Mouse (Mus musculus): ENCODE results near the gene Id3. TPM values are rescaled to one million over a fixed set of nuclear protein-coding genes. Genes with fewer than 3 reads are reported as not detected.
A peak's percentile ranks its signal among the peaks of the same experiment; 100 is the strongest.

The Id3 gene
- total and polyA plus RNA-seq, 3 experiments, result 18.3 to 116 (median 85.5) TPM

DNA sequence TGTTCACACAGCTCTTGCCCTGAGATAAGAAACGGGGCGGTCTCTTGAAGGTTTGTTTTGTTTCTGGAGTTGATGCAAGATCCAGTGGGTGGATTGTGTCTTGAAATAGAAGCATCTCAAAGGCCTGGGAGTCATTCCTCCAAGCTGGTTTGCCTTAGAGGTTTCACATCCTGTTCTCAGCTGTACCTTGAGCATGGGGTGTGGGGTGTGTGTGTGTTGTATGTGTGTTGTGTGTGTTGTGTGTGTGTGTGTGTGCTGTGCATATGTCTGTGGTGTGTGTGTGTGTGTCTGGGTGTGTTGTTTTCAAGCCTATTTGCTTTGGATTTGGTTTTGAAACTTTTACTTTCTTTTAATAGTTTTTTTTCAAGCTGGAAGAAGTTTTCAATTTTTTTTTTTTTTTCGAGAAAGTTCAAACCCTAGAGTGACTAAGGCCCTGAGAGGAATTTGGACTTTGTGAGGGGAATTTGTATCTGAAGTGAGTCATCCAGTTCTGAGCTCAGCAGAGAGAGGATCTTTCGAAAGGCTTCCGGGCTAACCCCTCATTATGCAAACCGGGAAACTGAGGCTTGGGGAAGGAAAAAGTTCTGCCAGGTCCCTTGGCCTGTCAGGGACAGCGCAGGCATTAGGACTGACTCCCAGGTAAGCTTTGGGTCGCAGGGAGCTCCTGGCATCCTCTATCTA is 20.0 kb upstream of the Id3 start:
- Histone ChIP-seq H3K4me3 (replicated peaks in 1 of 3; ENCODE audit: low read depth in 2 of 3, low read length in 2 of 3, poor library complexity in 1 of 3) (no peak overlapping the region), H3K9me3 (replicated peaks; ENCODE audit: low read length) (no peaks in the 10 kb centered on the region), H3K27ac (ENCODE audit: insufficient read depth, low read depth) (peak overlapping the region; percentile 100), H3K36me3 (replicated peaks in 1 of 2; ENCODE audit: control insufficient read depth in 1 of 2, insufficient read depth in 1 of 2, low read length in 1 of 2) (no peaks in the 10 kb centered on the region), H3K27me3 (replicated peaks) (peaks cover 2% of the 10 kb centered on the region), H3K9ac (ENCODE audit: insufficient read depth, low read depth) (peak overlapping the region; percentile 68; the same call in 1 of the 2 replicates), H3K4me1 (ENCODE audit: control insufficient read depth in 1 of 2, insufficient read depth in 2 of 2) (peaks cover 45 to 90% of the 10 kb centered on the region in 2 experiments), H3K79me2 (replicated peaks; ENCODE audit: control insufficient read depth, extremely low read depth, insufficient read depth, poor library complexity, severe bottlenecking) (no peaks in the 10 kb centered on the region), H3K4me2 (ENCODE audit: insufficient read depth, low read depth, poor library complexity, severe bottlenecking) (peak overlapping the region; percentile 48)
- DNase-seq (ENCODE audit: extremely low read depth), result peak; percentile 86
- in situ Hi-C loops (cut with MboI; ENCODE audit: low pct_ligation_motif_present, low pct_unique_long_range_greater_than_20kb, low sequenced_read_pairs) (no loop called here), dilution Hi-C loops (cut with MboI; ENCODE audit: extremely low pct_ligation_motif_present, extremely low pct_unique_long_range_greater_than_20kb, low sequenced_read_pairs) (no loop called here)
- TF ChIP-seq JUN (IDR thresholded peaks at IDR 0.05; ENCODE audit: insufficient read depth, low read depth, low read length), result peak; percentile 71
- TF ChIP-seq MAFK (IDR thresholded peaks at IDR 0.05; ENCODE audit: insufficient replicate concordance, low read length), result peak; percentile 44; the same call in 1 of the 2 replicates
- 0 out of 2 replicates have a peak, but pooled peaks have one; percentile 11 for TF ChIP-seq TBP (conservative IDR thresholded peaks at IDR 0.05; ENCODE audit: low read depth, low read length)
- TF ChIP-seq BHLHE40 (IDR thresholded peaks at IDR 0.05; ENCODE audit: low read depth, low read length), result peak; percentile 80
- peak; percentile 66 for TF ChIP-seq RCOR1 (conservative IDR thresholded peaks at IDR 0.05; ENCODE audit: low read depth, low read length)
- no peak for TF ChIP-seq NRF1 (IDR thresholded peaks at IDR 0.05; ENCODE audit: low read depth, low read length)
- TF ChIP-seq ZNF384 (IDR thresholded peaks at IDR 0.05; ENCODE audit: low read depth, low read length), result peak; percentile 97
- no peak for TF ChIP-seq USF2 (conservative IDR thresholded peaks at IDR 0.05; ENCODE audit: low read depth, low read length)
- TF ChIP-seq NELFE (IDR thresholded peaks at IDR 0.05; ENCODE audit: low read depth, low read length), result no peak
- TF ChIP-seq CHD1 (IDR thresholded peaks at IDR 0.05; ENCODE audit: low read depth, low read length), result peak; percentile 72
- TF ChIP-seq MXI1 (IDR thresholded peaks at IDR 0.05; ENCODE audit: low read depth, low read length), result no peak
- TF ChIP-seq CHD2 (IDR thresholded peaks at IDR 0.05; ENCODE audit: low read length), result peak; percentile 87
- TF ChIP-seq ELF1 (IDR thresholded peaks at IDR 0.05; ENCODE audit: low read depth, low read length), result peak; percentile 61; the same call in 1 of the 2 replicates
- TF ChIP-seq ZKSCAN1 (IDR thresholded peaks at IDR 0.05; ENCODE audit: borderline replicate concordance, low read depth, low read length), result no peak
- peak; percentile 76 for TF ChIP-seq JUND (conservative IDR thresholded peaks at IDR 0.05; ENCODE audit: low read depth, low read length)
- peak; percentile 79 for TF ChIP-seq TCF12 (IDR thresholded peaks at IDR 0.05; ENCODE audit: low read depth, low read length)
- peak; percentile 28; the same call in 1 of the 2 replicates for TF ChIP-seq SIN3A (IDR thresholded peaks at IDR 0.05; ENCODE audit: low read length)
- TF ChIP-seq SMC3 (IDR thresholded peaks at IDR 0.05; ENCODE audit: low read depth, low read length), result no peak; the same call in 1 of the 2 replicates
- 0 out of 2 replicates have a peak, but pooled peaks have one; percentile 17 for TF ChIP-seq MAX (IDR thresholded peaks at IDR 0.05; ENCODE audit: low read length)
- TF ChIP-seq EP300 (IDR thresholded peaks at IDR 0.05; ENCODE audit: low read length), result peak; percentile 88
- TF ChIP-seq MEF2A (IDR thresholded peaks at IDR 0.05; ENCODE audit: borderline replicate concordance, low read depth, low read length), result peak; percentile 97
- no peak for TF ChIP-seq ZC3H11A (IDR thresholded peaks at IDR 0.05; ENCODE audit: low read depth, low read length)
- no peak for TF ChIP-seq CTCF (conservative IDR thresholded peaks at IDR 0.05 in 1 of 2, IDR thresholded peaks at IDR 0.05 in 1 of 2; ENCODE audit: low read depth in 2 of 2, low read length in 2 of 2)
- TF ChIP-seq GABPA (IDR thresholded peaks at IDR 0.05; ENCODE audit: insufficient replicate concordance, low read depth, low read length), result no peak
- TF ChIP-seq HCFC1 (IDR thresholded peaks at IDR 0.05; ENCODE audit: low read depth, low read length), result peak; percentile 39; the same call in 1 of the 2 replicates
- TF ChIP-seq UBTF (IDR thresholded peaks at IDR 0.05; ENCODE audit: low read depth, low read length), result no peak
- TF ChIP-seq E2F4 (IDR thresholded peaks at IDR 0.05; ENCODE audit: insufficient replicate concordance, low read depth, low read length), result no peak
- TF ChIP-seq ETS1 (conservative IDR thresholded peaks at IDR 0.05; ENCODE audit: low read depth, low read length), result peak; percentile 89
- TF ChIP-seq POLR2A (IDR thresholded peaks at IDR 0.05; ENCODE audit: low read depth, low read length), result 0 out of 2 replicates have a peak, but pooled peaks have one; percentile 27
- TF ChIP-seq MYC (IDR thresholded peaks at IDR 0.05; ENCODE audit: low read depth, low read length), result 0 out of 2 replicates have a peak, but pooled peaks have one; percentile 16
- TF ChIP-seq KAT2A (IDR thresholded peaks at IDR 0.05; ENCODE audit: insufficient replicate concordance, low read length), result 0 out of 2 replicates have a peak, but pooled peaks have one; percentile 12
- TF ChIP-seq MAZ (IDR thresholded peaks at IDR 0.05; ENCODE audit: low read depth, low read length), result 0 out of 2 replicates have a peak, but pooled peaks have one; percentile 13
- TF ChIP-seq USF1 (IDR thresholded peaks at IDR 0.05; ENCODE audit: low read depth, low read length), result no peak
- peak; percentile 94 for TF ChIP-seq IRF4 (IDR thresholded peaks at IDR 0.05; ENCODE audit: low read depth, low read length)
- no peak for TF ChIP-seq PAX5 (IDR thresholded peaks at IDR 0.05; ENCODE audit: low read length)
- TF ChIP-seq ZMIZ1 (IDR thresholded peaks at IDR 0.05; ENCODE audit: low read depth, low read length), result no peak; the same call in 1 of the 2 replicates
- no peak for TF ChIP-seq RAD21 (IDR thresholded peaks at IDR 0.05; ENCODE audit: low read depth, low read length)
- TF ChIP-seq POLR2AphosphoS2 (IDR thresholded peaks at IDR 0.05; ENCODE audit: low read depth, low read length), result no peak

Measured in CH12.LX (cell line).